Mouse (Mus musculus): ENCODE results near the gene Nr1d1. TPM values are rescaled to one million over a fixed set of nuclear protein-coding genes. Genes with fewer than 3 reads are reported as not detected.
A peak's percentile ranks its signal among the peaks of the same experiment; 100 is the strongest.

The Nr1d1 gene
- total and polyA plus RNA-seq, 3 experiments: 2.0 to 5.6 TPM; not detected in 1

DNA sequence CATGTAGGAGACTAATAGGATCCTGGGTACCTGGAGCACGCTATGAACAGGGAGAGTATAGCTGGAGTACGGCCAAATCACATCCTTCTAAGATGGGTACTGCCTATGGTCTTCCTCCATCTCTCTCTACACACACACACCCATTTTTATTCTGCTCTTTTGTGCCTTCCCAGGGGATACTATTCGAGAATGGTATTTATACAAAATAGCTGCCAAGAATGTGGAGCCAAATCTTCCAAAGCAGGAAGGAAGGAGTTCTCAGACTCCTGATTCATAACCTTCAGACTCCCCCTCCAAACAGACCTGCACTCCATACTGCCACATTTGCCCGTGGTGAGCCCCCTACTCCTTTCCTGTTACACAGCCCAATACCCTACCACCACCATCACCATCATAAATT, 44.4 kb downstream of the Nr1d1 start:
- Histone ChIP-seq H3K9me3 (replicated peaks; ENCODE audit: insufficient read depth, low read length) (no peaks in the 10 kb centered on the region), H3K4me3 (ENCODE audit: control insufficient read depth in 1 of 2, insufficient read depth in 1 of 2, low read depth in 2 of 2, low read length in 2 of 2) (no peak overlapping the region), H3K9ac (ENCODE audit: control insufficient read depth, low read depth, low read length, poor library complexity, severe bottlenecking) (no peak overlapping the region), H3K36me3 (ENCODE audit: control insufficient read depth in 1 of 2, insufficient read depth in 2 of 2, low read length in 2 of 2) (peaks cover 0 to 9% of the 10 kb centered on the region in 2 experiments; a peak in 2 of 4 replicates), H3K79me2 (ENCODE audit: control insufficient read depth, insufficient read depth, low read length, poor library complexity) (peaks cover 1% of the 10 kb centered on the region; the same call in 1 of the 2 replicates), H3K27me3 (ENCODE audit: control insufficient read depth in 1 of 2, insufficient read depth in 2 of 2, low read length in 2 of 2) (peaks cover 0 to 3% of the 10 kb centered on the region in 2 experiments; a peak in 1 of 4 replicates), H3K4me1 (ENCODE audit: control insufficient read depth in 1 of 2, insufficient read depth in 2 of 2, low read length in 2 of 2) (peaks cover 3 to 9% of the 10 kb centered on the region in 2 experiments; a peak in 2 of 4 replicates), H3K27ac (ENCODE audit: control insufficient read depth, low read depth, low read length) (no peak overlapping the region)
- TF ChIP-seq BHLHE40 (IDR thresholded peaks at IDR 0.05; ENCODE audit: borderline replicate concordance, low read depth, low read length) (no peak), SIN3A (IDR thresholded peaks at IDR 0.05; ENCODE audit: low read length) (no peak), ELF1 (IDR thresholded peaks at IDR 0.05; ENCODE audit: low read depth, low read length) (no peak), GATA1 (IDR thresholded peaks at IDR 0.05; ENCODE audit: low read depth, low read length) (no peak)
- DNase-seq (ENCODE audit: low read depth, low spot score): no peak

- peaks cover 1% of the 10 kb centered on the region; the same call in 1 of the 2 replicates for H3K79me2 ChIP-seq (ENCODE audit: control insufficient read depth, insufficient read depth, low read length, poor library complexity)
- H3K27me3 ChIP-seq (ENCODE audit: control insufficient read depth in 1 of 2, insufficient read depth in 2 of 2, low read length in 2 of 2): peaks cover 0 to 3% of the 10 kb centered on the region in 2 experiments; a peak in 1 of 4 replicates
- H3K9me3 ChIP-seq (replicated peaks; ENCODE audit: insufficient read depth, low read length): no peaks in the 10 kb centered on the region
- peak within 1 kb of the TSS; percentile 83 for H3K9ac ChIP-seq (ENCODE audit: control insufficient read depth, low read depth, low read length, poor library complexity, severe bottlenecking)
- H3K36me3 ChIP-seq (ENCODE audit: control insufficient read depth in 1 of 2, insufficient read depth in 2 of 2, low read length in 2 of 2): peaks cover 0 to 9% of the 10 kb centered on the region in 2 experiments; a peak in 2 of 4 replicates
- peak within 1 kb of the TSS; percentile 65 for H3K27ac ChIP-seq (ENCODE audit: control insufficient read depth, low read depth, low read length)
- H3K4me3 ChIP-seq (ENCODE audit: control insufficient read depth in 1 of 2, insufficient read depth in 1 of 2, low read depth in 2 of 2, low read length in 2 of 2): peak within 1 kb of the TSS; percentile 93 to 95
- H3K4me1 ChIP-seq (ENCODE audit: control insufficient read depth in 1 of 2, insufficient read depth in 2 of 2, low read length in 2 of 2): peaks cover 3 to 9% of the 10 kb centered on the region in 2 experiments; a peak in 2 of 4 replicates
- DNase-seq (ENCODE audit: low read depth, low spot score): peak; percentile 98
- TF ChIP-seq KAT2A (conservative IDR thresholded peaks at IDR 0.05; ENCODE audit: low read depth, low read length): peak; percentile 100
- no peak for TF ChIP-seq ETS1 (IDR thresholded peaks at IDR 0.05; ENCODE audit: low read depth, low read length)
- peak; percentile 57 for TF ChIP-seq GATA1 (IDR thresholded peaks at IDR 0.05; ENCODE audit: low read depth, low read length)
- peak; percentile 55 for TF ChIP-seq NRF1 (IDR thresholded peaks at IDR 0.05; ENCODE audit: insufficient read depth, low read depth, low read length, poor library complexity, severe bottlenecking)
- peak; percentile 83 for TF ChIP-seq ELF1 (IDR thresholded peaks at IDR 0.05; ENCODE audit: low read depth, low read length)
- no peak for TF ChIP-seq SMC3 (IDR thresholded peaks at IDR 0.05; ENCODE audit: low read depth, low read length)
- peak; percentile 90 for TF ChIP-seq NELFE (IDR thresholded peaks at IDR 0.05; ENCODE audit: low read depth, low read length)
- no peak for TF ChIP-seq MAZ (IDR thresholded peaks at IDR 0.05; ENCODE audit: low read depth, low read length)
- TF ChIP-seq MAFK (IDR thresholded peaks at IDR 0.05; ENCODE audit: borderline replicate concordance, low read depth, low read length): no peak
- TF ChIP-seq RCOR1 (IDR thresholded peaks at IDR 0.05; ENCODE audit: low read depth, low read length): no peak
- TF ChIP-seq EP300 (IDR thresholded peaks at IDR 0.05; ENCODE audit: low read depth in 1 of 2, low read length in 2 of 2): peak in 1 of 2 experiments; percentile 49; a peak in 2 of 4 replicates
- peak; percentile 74; the same call in 1 of the 2 replicates for TF ChIP-seq POLR2AphosphoS2 (IDR thresholded peaks at IDR 0.05; ENCODE audit: low read length)
- TF ChIP-seq TCF12 (IDR thresholded peaks at IDR 0.05; ENCODE audit: low read depth, low read length): peak; percentile 63
- peak; percentile 100 for TF ChIP-seq HCFC1 (IDR thresholded peaks at IDR 0.05; ENCODE audit: low read depth, low read length)
- TF ChIP-seq RAD21 (IDR thresholded peaks at IDR 0.05; ENCODE audit: low read depth, low read length): no peak
- no peak for TF ChIP-seq E2F4 (IDR thresholded peaks at IDR 0.05; ENCODE audit: borderline replicate concordance, low read depth, low read length)
- TF ChIP-seq GABPA (IDR thresholded peaks at IDR 0.05; ENCODE audit: low read depth, low read length): no peak
- 0 out of 2 replicates have a peak, but pooled peaks have one; percentile 30 for TF ChIP-seq JUND (IDR thresholded peaks at IDR 0.05; ENCODE audit: low read depth, low read length)
- TF ChIP-seq MYC (IDR thresholded peaks at IDR 0.05; ENCODE audit: low read depth, low read length): no peak
- peak; percentile 71 to 91 for TF ChIP-seq POLR2A (IDR thresholded peaks at IDR 0.05; ENCODE audit: control insufficient read depth in 1 of 2, insufficient read depth in 1 of 2, low read depth in 1 of 2, low read length in 2 of 2, poor library complexity in 1 of 2)
- 0 out of 2 replicates have a peak, but pooled peaks have one; percentile 65 for TF ChIP-seq POLR2AphosphoS5 (IDR thresholded peaks at IDR 0.05; ENCODE audit: borderline replicate concordance, low read depth, low read length)
- no peak for TF ChIP-seq MAX (IDR thresholded peaks at IDR 0.05; ENCODE audit: low read length)
- peak; percentile 96 for TF ChIP-seq SIN3A (IDR thresholded peaks at IDR 0.05; ENCODE audit: low read length)
- no peak for TF ChIP-seq ZKSCAN1 (IDR thresholded peaks at IDR 0.05; ENCODE audit: low read depth, low read length)
- TF ChIP-seq USF2 (IDR thresholded peaks at IDR 0.05; ENCODE audit: borderline replicate concordance in 1 of 2, insufficient read depth in 1 of 2, low read depth in 1 of 2, low read length in 2 of 2): no peak
- peak; percentile 93 for TF ChIP-seq CHD2 (IDR thresholded peaks at IDR 0.05; ENCODE audit: low read length)
- peak; percentile 79 for TF ChIP-seq ZMIZ1 (IDR thresholded peaks at IDR 0.05; ENCODE audit: low read depth, low read length)
- no peak for TF ChIP-seq UBTF (IDR thresholded peaks at IDR 0.05; ENCODE audit: borderline replicate concordance, insufficient read depth, low read depth, low read length)
- peak; percentile 92 for TF ChIP-seq TBP (IDR thresholded peaks at IDR 0.05; ENCODE audit: low read depth, low read length)
Measured at GRCm38 (mm10) chr11:98729119-98729588, 46.0 kb downstream of the Nr1d1 start, which contains the start of gene Med24. Med24 (minus strand) TSS chr11:98729435.

Data from MEL (cell line).